Mouse (Mus musculus) kidney, embryonic 15.5 days (tissue): ENCODE results near the gene Riox1. TPM values are rescaled to one million over a fixed set of nuclear protein-coding genes. Genes with fewer than 3 reads are reported as not detected.
A peak's percentile ranks its signal among the peaks of the same experiment; 100 is the strongest.
"Not testable (repeated sequence)": the region's sequence is repeated elsewhere in the genome, so short reads cannot be mapped to it uniquely, and the experiment has no call there.

Experiments
- ATAC-seq: fragments of 200-750 bp; cut with Nextera tagmentation; replicated peaks from 2 replicates; pipeline ENCODE4 v1.8.0; 2017; ENCODE audit warnings: moderate TSS enrichment; ENCODE audit not compliant: low FRiP score
- H3K27ac ChIP-seq: fragments of 300-500 bp; sonication (generic); 2 replicates; pipeline ENCODE4 v1.5.1; 2015; ENCODE audit warnings: mild to moderate bottlenecking, inconsistent platforms
- H3K27me3 ChIP-seq: fragments of 300-500 bp; sonication (generic); 2 replicates; pipeline ENCODE4 v1.6.1; 2015; ENCODE audit warnings: inconsistent platforms
- H3K36me3 ChIP-seq: fragments of 300-500 bp; sonication (generic); 2 replicates; pipeline ENCODE4 v1.6.1; 2015; ENCODE audit warnings: inconsistent platforms
- H3K4me1 ChIP-seq: fragments of 300-500 bp; sonication (generic); 2 replicates; pipeline ENCODE4 v1.6.1; 2015; ENCODE audit warnings: inconsistent platforms
- H3K4me2 ChIP-seq: fragments of 300-500 bp; sonication (generic); 2 replicates; pipeline ENCODE4 v1.6.1; 2015; ENCODE audit warnings: moderate library complexity, mild to moderate bottlenecking, inconsistent platforms
- H3K4me3 ChIP-seq: fragments of 300-500 bp; sonication (generic); replicated peaks from 2 replicates; pipeline ENCODE4 v1.5.1; 2015; ENCODE audit warnings: mild to moderate bottlenecking, inconsistent platforms
- H3K9ac ChIP-seq: fragments of 300-500 bp; sonication (generic); 2 replicates; pipeline ENCODE4 v1.6.1; 2015; ENCODE audit warnings: mild to moderate bottlenecking, inconsistent platforms
- H3K9me3 ChIP-seq: fragments of 300-500 bp; sonication (generic); replicated peaks from 2 replicates; pipeline ENCODE4 v1.6.1; 2016; ENCODE audit warnings: inconsistent platforms
- WGBS: fragments of 180-500 bp; shearing (Covaris S2); methylation state at CpG from one replicate; pipeline ENCODE4 v1.1.7; 2015; ENCODE audit warnings: mixed read lengths; 5-methylcytosine and 5-hydroxymethylcytosine counted together
- polyA plus RNA-seq: library from polyadenylated mRNA; unstranded; fragments of >200 nt; fragmentation: Nextera tagmentation; extraction: Ambion mirVana; gene quantifications from 2 replicates; pipeline ENCODE4 v1.2.1, GENCODE M21; 2015

Gene Riox1
- polyA plus RNA-seq, 1 experiment from 2014 or later = 14.1 TPM

DNA sequence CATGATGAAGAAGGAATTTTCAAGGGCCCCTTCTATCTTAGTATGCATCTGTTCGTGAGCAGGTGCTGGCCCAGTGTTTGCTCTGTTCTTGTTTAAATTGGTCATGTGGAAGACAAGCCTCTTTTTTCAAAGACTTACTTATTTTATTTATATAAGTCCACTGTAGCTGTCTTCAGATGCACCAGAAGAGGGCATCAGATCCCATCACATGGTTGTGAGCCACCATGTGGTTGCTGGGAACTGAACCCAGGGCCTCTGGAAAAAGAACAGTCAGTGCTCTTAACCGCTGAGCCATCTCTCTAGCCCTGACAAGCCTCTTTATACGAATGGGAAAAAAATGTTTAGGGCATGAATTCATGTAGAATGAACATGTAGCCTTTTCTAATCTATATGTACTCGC is 39.0 kb downstream of the Riox1 start:
- H3K9me3 ChIP-seq = no peaks in the 10 kb centered on the region; the same call in 1 of the 2 replicates
- 98% methylated on average over 4 of the region's 4 CpGs for WGBS
- H3K4me1 ChIP-seq = peaks cover 20% of the 10 kb centered on the region
- H3K27me3 ChIP-seq = no peaks in the 10 kb centered on the region
- ATAC-seq = no peak
- H3K27ac ChIP-seq = no peak overlapping the region
- no peak overlapping the region for H3K9ac ChIP-seq
- no peak overlapping the region for H3K4me2 ChIP-seq
- peaks cover 22% of the 10 kb centered on the region for H3K36me3 ChIP-seq
- no peak overlapping the region for H3K4me3 ChIP-seq

DNA sequence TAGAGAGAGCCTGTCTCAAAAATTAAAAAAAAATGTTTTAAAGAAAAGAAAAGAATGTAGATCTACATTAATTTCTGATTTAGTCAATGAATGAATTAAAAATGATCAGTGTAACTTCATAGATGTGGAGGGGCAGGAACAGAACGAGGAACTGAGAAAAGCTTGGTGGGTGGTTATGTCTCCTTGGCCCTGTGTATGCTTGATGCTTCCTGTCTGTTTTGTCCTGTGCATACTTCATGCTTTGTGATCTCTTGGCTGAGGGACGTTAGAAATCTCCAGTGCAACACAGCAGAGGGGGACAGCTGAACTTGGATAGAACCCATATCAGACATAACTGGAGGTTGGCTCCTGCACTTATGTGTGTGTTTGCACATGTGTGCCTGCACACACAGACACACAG is 46.8 kb downstream of the Riox1 start:
- H3K27me3 ChIP-seq = no peaks in the 10 kb centered on the region
- 68% methylated on average over 2 of the region's 2 CpGs for WGBS
- ATAC-seq = no peak

GRCm38 (mm10) chr12:83998341-83999107 is 48.1 kb downstream of the Riox1 start:
- Histone ChIP-seq H3K4me1 (peaks cover 24% of the 10 kb centered on the region), H3K4me3 (no peak overlapping the region), H3K9ac (no peak overlapping the region), H3K27ac (peak overlapping the region; percentile 37; the same call in 1 of the 2 replicates), H3K4me2 (no peak overlapping the region), H3K27me3 (no peaks in the 10 kb centered on the region), H3K9me3 (0 out of 2 replicates have a peak, but pooled peaks cover 6% of the 10 kb centered on the region), H3K36me3 (peaks cover 9% of the 10 kb centered on the region)
- WGBS = 42% methylated on average over 11 of the region's 11 CpGs
- ATAC-seq = peak; percentile 34

More for the DNA sequence above, 46.8 kb downstream of the Riox1 start:
- Histone ChIP-seq H3K4me1 (peaks cover 24% of the 10 kb centered on the region), H3K9ac (no peak overlapping the region), H3K36me3 (peaks cover 17% of the 10 kb centered on the region), H3K9me3 (0 out of 2 replicates have a peak, but pooled peaks cover 6% of the 10 kb centered on the region), H3K4me3 (no peak overlapping the region), H3K27ac (no peak overlapping the region), H3K4me2 (no peak overlapping the region)

- Histone ChIP-seq H3K4me1 (peaks cover 24% of the 10 kb centered on the region), H3K27ac (0 out of 2 replicates have a peak overlapping the region, but pooled peaks have one; percentile 9)
- H3K27me3 ChIP-seq, H3K4me2 ChIP-seq, H3K9me3 ChIP-seq, H3K4me3 ChIP-seq, H3K36me3 ChIP-seq, H3K9ac ChIP-seq: not testable (repeated sequence)
- 32% methylated on average over 8 of the region's 8 CpGs for WGBS
- ATAC-seq = peak; percentile 70
Observed at GRCm38 (mm10) chr12:83999237-83999636, 48.8 kb downstream of the Riox1 start.

- ATAC-seq = no peak
- H3K4me3 ChIP-seq = no peak overlapping the region
- no peak overlapping the region for H3K4me2 ChIP-seq
- H3K27ac ChIP-seq = no peak overlapping the region
- H3K9ac ChIP-seq = no peak overlapping the region
- 18% methylated on average over 3 of the region's 3 CpGs for WGBS
- H3K9me3 ChIP-seq = 0 out of 2 replicates have a peak, but pooled peaks cover 6% of the 10 kb centered on the region
- peaks cover 24% of the 10 kb centered on the region for H3K4me1 ChIP-seq
- no peaks in the 10 kb centered on the region for H3K36me3 ChIP-seq
- H3K27me3 ChIP-seq = no peaks in the 10 kb centered on the region
Observed at GRCm38 (mm10) chr12:84000418-84000817, 50.0 kb downstream of the Riox1 start.

Other genes with a start within 250 kb of the Riox1 start
- gene Papln, start 187.0 kb upstream of the Riox1 start, polyA plus RNA-seq = 2.0 and 2.1 TPM in 2 replicates
- 41.2 and 41.3 TPM in 2 replicates for gene Numb, start 28.7 kb upstream of the Riox1 start, polyA plus RNA-seq
- gene Heatr4, start 34.2 kb downstream of the Riox1 start, polyA plus RNA-seq = not detected in 2 replicates
- 37.8 and 39.0 TPM in 2 replicates for gene Acot2, start 37.3 kb downstream of the Riox1 start, polyA plus RNA-seq
- gene Acot1, start 58.9 kb downstream of the Riox1 start, polyA plus RNA-seq = 53.7 and 55.2 TPM in 2 replicates
- gene Acot4, start 87.8 kb downstream of the Riox1 start, polyA plus RNA-seq = 6.0 TPM in 2 replicates
- not detected in 2 replicates for gene Gm49366, start 88.3 kb downstream of the Riox1 start, polyA plus RNA-seq
- 1.8 and 2.4 TPM in 2 replicates for gene Acot3, start 101.5 kb downstream of the Riox1 start, polyA plus RNA-seq
- gene Acot5, start 118.7 kb downstream of the Riox1 start, polyA plus RNA-seq = not detected in 2 replicates
- gene Acot6, start 150.0 kb downstream of the Riox1 start, polyA plus RNA-seq = 1.5 and 1.8 TPM in 2 replicates
- 5.3 and 6.5 TPM in 2 replicates for gene Dnal1, start 163.8 kb downstream of the Riox1 start, polyA plus RNA-seq
- 1.00 and 1.0 TPM in 2 replicates for gene Pnma1, start 197.9 kb downstream of the Riox1 start, polyA plus RNA-seq